Mouse (Mus musculus): ENCODE measurements around the gene Cep97. TPM values are rescaled to one million over a fixed set of nuclear protein-coding genes. Genes with fewer than 3 reads are reported as not detected.
"Not testable (repeated sequence)": the region's sequence is repeated elsewhere in the genome, so short reads cannot be mapped to it uniquely, and the experiment has no call there.

The Cep97 gene
- polyA plus RNA-seq, 1 experiment from 2014 or later = 19.0 TPM

DNA sequence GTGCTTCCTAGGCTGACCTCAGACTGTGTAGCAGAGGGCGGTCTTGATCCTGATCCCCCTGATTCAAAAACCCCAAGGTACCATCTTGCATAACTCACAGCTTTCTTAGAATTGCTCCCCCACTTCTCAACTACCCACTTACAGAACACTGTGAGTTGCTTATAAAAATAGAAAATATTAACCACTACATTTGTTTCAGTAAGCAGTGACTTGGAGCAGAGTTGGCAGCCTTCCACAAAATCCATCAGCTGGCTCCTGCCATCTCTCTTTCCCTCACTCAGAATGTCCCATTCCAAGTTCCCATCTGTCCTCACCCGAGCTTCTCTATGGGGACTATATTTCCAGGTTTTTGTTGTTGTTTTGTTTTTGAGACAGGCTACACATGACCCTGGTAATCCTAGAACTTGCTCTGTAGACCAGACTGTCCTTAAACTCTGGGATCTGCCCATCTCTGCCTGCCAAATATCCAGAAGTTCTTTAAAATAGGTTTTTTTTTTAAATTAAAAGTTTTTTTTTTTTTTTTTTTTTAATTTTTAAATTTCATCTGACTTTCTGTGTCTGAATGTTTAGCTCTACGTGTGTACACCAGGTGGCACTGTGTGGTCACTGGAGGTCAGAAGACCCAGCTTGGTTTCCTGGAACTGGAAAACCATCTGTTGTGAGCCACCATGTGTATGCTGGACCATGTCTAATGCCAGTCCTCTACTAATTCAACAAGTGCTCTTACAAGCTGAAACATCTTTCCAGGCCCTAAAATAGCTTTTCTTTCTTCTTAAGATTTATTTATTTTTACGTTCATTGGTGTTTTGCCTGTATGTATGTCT is 29.7 kb upstream of the Cep97 start:
- no peak for ATAC-seq (ENCODE audit: low FRiP score, low read depth)
- Histone ChIP-seq H3K4me1 (peaks cover 5% of the 10 kb centered on the region), H3K4me2 (replicated peaks) (no peak overlapping the region), H3K4me3 (no peak overlapping the region), H3K27me3 (replicated peaks) (no peaks in the 10 kb centered on the region), H3K9me3 (no peaks in the 10 kb centered on the region), H3K36me3 (peaks cover 9% of the 10 kb centered on the region), H3K9ac (no peak overlapping the region), H3K27ac (no peak overlapping the region)
- 69% methylated on average over 4 of the region's 4 CpGs for WGBS

GRCm38 (mm10) chr16:55963068-55963467 is 28.4 kb upstream of the Cep97 start:
- not testable (repeated sequence) for H3K4me3 ChIP-seq; H3K36me3 ChIP-seq; H3K27ac ChIP-seq; ATAC-seq (ENCODE audit: low FRiP score, low read depth); H3K9ac ChIP-seq; H3K4me2 ChIP-seq (replicated peaks); H3K27me3 ChIP-seq (replicated peaks); H3K9me3 ChIP-seq; H3K4me1 ChIP-seq
- 94% methylated on average over 6 of the region's 11 CpGs for WGBS

GRCm38 (mm10) chr16:55954196-55954595 is 19.5 kb upstream of the Cep97 start:
- not testable (repeated sequence) for H3K9ac ChIP-seq; H3K4me3 ChIP-seq; ATAC-seq (ENCODE audit: low FRiP score, low read depth); H3K4me1 ChIP-seq; H3K27me3 ChIP-seq (replicated peaks); H3K4me2 ChIP-seq (replicated peaks); H3K27ac ChIP-seq; H3K9me3 ChIP-seq; H3K36me3 ChIP-seq
- WGBS = 95% methylated on average over 9 of the region's 9 CpGs

GRCm38 (mm10) chr16:55952771-55953170 is 18.1 kb upstream of the Cep97 start:
- H3K9me3 ChIP-seq = no peaks in the 10 kb centered on the region
- H3K4me2 ChIP-seq (replicated peaks) = no peak overlapping the region
- no peak overlapping the region for H3K27ac ChIP-seq
- H3K36me3 ChIP-seq = no peaks in the 10 kb centered on the region
- H3K4me3 ChIP-seq = no peak overlapping the region
- H3K9ac ChIP-seq = no peak overlapping the region
- H3K4me1 ChIP-seq = no peaks in the 10 kb centered on the region
- no peak for ATAC-seq (ENCODE audit: low FRiP score, low read depth)
- H3K27me3 ChIP-seq (replicated peaks) = no peaks in the 10 kb centered on the region

DNA sequence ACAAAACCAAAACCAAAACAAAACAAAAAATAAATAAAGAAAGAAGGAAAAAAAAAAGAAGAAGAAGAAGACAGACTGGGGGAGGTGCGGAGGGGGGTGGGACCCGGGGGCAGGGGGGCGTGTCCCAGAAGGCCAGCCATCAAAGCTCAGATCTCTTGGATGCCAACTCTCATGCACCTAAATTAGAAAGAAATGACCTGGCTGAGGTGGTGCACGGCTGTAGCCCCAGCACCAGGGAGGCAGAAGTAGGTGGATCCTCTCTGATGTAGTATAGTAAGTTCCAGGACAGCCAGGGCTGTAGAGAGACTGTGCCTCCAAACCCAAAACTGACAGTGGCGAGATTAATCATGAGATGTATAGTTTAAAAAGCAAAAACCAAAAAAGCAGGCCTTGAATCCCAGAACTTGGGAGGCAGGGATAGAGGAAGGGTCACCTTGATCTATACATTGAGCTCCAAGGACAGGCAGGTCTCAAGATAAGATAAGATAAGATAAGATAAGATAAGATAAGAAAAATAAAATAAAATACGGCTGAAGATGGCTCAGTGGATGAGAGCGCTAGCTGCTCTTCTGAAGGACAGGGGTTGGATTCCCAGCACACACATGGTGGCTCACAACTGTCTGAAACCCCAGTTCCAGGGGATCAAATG is 17.1 kb upstream of the Cep97 start:
- H3K4me2 ChIP-seq (replicated peaks) = no peak overlapping the region
- no peaks in the 10 kb centered on the region for H3K36me3 ChIP-seq
- no peaks in the 10 kb centered on the region for H3K4me1 ChIP-seq
- H3K9me3 ChIP-seq = no peaks in the 10 kb centered on the region
- 74% methylated on average over 7 of the region's 7 CpGs for WGBS
- no peak overlapping the region for H3K9ac ChIP-seq
- no peak overlapping the region for H3K27ac ChIP-seq
- ATAC-seq (ENCODE audit: low FRiP score, low read depth) = no peak
- no peak overlapping the region for H3K4me3 ChIP-seq
- H3K27me3 ChIP-seq (replicated peaks) = no peaks in the 10 kb centered on the region

GRCm38 (mm10) chr16:55950946-55951678 is 16.5 kb upstream of the Cep97 start:
- Histone ChIP-seq H3K4me2 (replicated peaks) (0 out of 2 replicates have a peak overlapping the region, but pooled peaks have one; percentile 7), H3K9me3 (no peaks in the 10 kb centered on the region), H3K4me1 (no peaks in the 10 kb centered on the region), H3K36me3 (no peaks in the 10 kb centered on the region), H3K4me3 (no peak overlapping the region), H3K9ac (no peak overlapping the region), H3K27me3 (replicated peaks) (no peaks in the 10 kb centered on the region), H3K27ac (no peak overlapping the region)
- 43% methylated on average over 19 of the region's 19 CpGs for WGBS
- peak; percentile 76 for ATAC-seq (ENCODE audit: low FRiP score, low read depth)

DNA sequence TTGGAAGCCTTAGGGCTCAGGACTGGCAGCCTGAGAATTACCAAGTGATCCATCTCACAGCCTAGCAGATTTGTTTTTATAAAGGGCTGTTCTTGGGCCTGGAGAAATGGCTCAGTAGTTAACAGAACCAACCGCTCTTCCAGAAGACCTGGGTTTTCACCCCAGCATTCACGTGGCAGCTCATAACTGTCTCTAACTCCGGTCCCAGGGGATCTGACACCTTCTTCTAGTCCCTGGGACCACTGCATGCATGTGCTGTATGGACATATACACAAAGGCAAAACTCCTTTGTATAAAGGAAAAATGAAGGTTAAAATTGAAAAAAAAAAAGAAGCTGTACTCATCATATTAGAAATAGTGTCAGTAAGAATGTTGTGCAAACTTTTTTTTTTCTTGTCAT is 15.8 kb upstream of the Cep97 start:
- no peak overlapping the region for H3K9ac ChIP-seq
- H3K27me3 ChIP-seq (replicated peaks) = no peaks in the 10 kb centered on the region
- peak; percentile 59 for ATAC-seq (ENCODE audit: low FRiP score, low read depth)
- H3K4me2 ChIP-seq (replicated peaks) = no peak overlapping the region
- no peak overlapping the region for H3K4me3 ChIP-seq
- no peaks in the 10 kb centered on the region for H3K9me3 ChIP-seq
- no peaks in the 10 kb centered on the region for H3K36me3 ChIP-seq
- H3K27ac ChIP-seq = no peak overlapping the region
- 75% methylated on average over 3 of the region's 3 CpGs for WGBS
- H3K4me1 ChIP-seq = no peaks in the 10 kb centered on the region

DNA sequence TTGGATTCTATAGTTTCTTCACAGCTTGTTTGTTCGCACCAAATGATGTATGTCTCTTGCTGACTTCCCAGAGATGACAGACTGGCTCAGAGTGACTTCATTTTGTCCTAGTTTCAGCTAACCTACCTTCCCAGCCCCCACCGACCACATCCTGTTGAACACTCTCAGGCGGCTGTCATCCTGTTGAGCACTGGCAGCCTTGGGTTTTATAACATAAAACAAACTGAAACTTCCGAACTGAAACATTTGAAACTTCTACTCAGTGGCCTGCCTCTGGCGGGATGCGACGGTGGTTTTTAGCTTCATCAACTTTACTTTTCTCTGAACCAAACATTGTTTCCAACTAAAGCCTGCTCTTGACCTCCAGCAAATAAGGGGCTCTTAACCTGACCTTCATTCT is 14.3 kb upstream of the Cep97 start:
- H3K27ac ChIP-seq = no peak overlapping the region
- H3K27me3 ChIP-seq (replicated peaks) = no peaks in the 10 kb centered on the region
- no peak overlapping the region for H3K4me3 ChIP-seq
- H3K9ac ChIP-seq = no peak overlapping the region
- no peaks in the 10 kb centered on the region for H3K36me3 ChIP-seq
- ATAC-seq (ENCODE audit: low FRiP score, low read depth) = no peak
- H3K9me3 ChIP-seq = no peaks in the 10 kb centered on the region
- H3K4me2 ChIP-seq (replicated peaks) = no peak overlapping the region
- WGBS = 75% methylated on average over 7 of the region's 7 CpGs
- H3K4me1 ChIP-seq = no peaks in the 10 kb centered on the region

GRCm38 (mm10) chr16:55947876-55948410 is 13.3 kb upstream of the Cep97 start:
- not testable (repeated sequence) for H3K27me3 ChIP-seq (replicated peaks); H3K27ac ChIP-seq; ATAC-seq (ENCODE audit: low FRiP score, low read depth); H3K4me1 ChIP-seq; H3K9me3 ChIP-seq; H3K36me3 ChIP-seq; H3K9ac ChIP-seq; H3K4me3 ChIP-seq; H3K4me2 ChIP-seq (replicated peaks)
- WGBS = 85% methylated on average over 2 of the region's 2 CpGs

GRCm38 (mm10) chr16:55947266-55947665 is 12.6 kb upstream of the Cep97 start:
- Histone ChIP-seq H3K4me2 (replicated peaks) (no peak overlapping the region), H3K4me3 (no peak overlapping the region), H3K36me3 (no peaks in the 10 kb centered on the region), H3K4me1 (no peaks in the 10 kb centered on the region), H3K27me3 (replicated peaks) (no peaks in the 10 kb centered on the region), H3K9ac (no peak overlapping the region), H3K27ac (no peak overlapping the region), H3K9me3 (no peaks in the 10 kb centered on the region)
- 82% methylated on average over 3 of the region's 3 CpGs for WGBS
- ATAC-seq (ENCODE audit: low FRiP score, low read depth) = no peak

DNA sequence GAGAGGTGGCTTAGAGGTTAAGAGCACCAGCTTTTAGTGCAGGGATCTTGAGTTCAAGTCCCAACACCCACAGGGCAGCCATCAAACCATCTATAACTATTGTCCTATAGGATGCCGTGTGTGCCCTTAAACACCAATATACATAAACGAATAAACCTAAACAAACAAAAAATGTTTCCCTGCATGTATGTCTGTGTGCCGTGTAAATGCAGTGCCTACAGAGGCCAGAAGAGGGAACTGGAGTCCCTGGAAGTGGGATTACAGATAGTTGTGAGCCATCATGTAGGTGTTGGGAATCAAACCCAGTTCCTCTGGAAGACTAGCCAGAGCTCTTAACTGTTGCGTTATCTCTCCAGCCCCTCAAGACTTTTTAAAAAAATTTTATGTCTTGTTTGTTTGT is 6.1 kb upstream of the Cep97 start:
- Histone ChIP-seq H3K27me3 (replicated peaks) (no peaks in the 10 kb centered on the region), H3K9me3 (no peaks in the 10 kb centered on the region), H3K4me1 (no peaks in the 10 kb centered on the region), H3K4me2 (replicated peaks) (no peak overlapping the region), H3K4me3 (no peak overlapping the region), H3K27ac (no peak overlapping the region), H3K36me3 (no peaks in the 10 kb centered on the region), H3K9ac (no peak overlapping the region)
- WGBS = 93% methylated on average over 4 of the region's 4 CpGs
- no peak for ATAC-seq (ENCODE audit: low FRiP score, low read depth)

DNA sequence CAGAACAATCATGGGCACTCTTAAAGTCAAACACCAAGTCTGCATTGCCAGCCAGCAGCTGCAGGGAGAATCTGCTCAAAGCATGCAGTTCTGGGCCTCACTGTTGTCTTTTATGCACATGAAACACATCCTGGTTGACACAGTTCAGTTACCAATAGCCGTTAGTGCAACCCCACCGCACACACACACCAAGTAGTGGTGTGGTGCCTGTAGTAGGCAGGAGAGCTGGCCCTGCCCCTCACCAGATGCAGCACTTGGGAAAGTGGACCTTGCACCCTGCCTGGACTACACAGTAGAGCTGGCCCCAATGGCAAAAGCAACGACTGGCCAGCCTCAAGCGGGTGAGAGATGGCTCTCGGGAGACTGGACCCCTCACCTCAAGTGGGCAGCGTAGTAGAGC is 5.0 kb upstream of the Cep97 start:
- ATAC-seq (ENCODE audit: low FRiP score, low read depth) = no peak
- Histone ChIP-seq H3K27me3 (replicated peaks) (no peaks in the 10 kb centered on the region), H3K4me3 (no peak overlapping the region), H3K36me3 (no peaks in the 10 kb centered on the region), H3K4me2 (replicated peaks) (no peak overlapping the region), H3K4me1 (no peaks in the 10 kb centered on the region), H3K27ac (no peak overlapping the region), H3K9ac (no peak overlapping the region), H3K9me3 (no peaks in the 10 kb centered on the region)
- WGBS = 90% methylated on average over 6 of the region's 6 CpGs

All from neural tube, embryonic 12.5 days (tissue).